Mouse (Mus musculus) cerebellum, postnatal 14 days (tissue): ENCODE measurements around the gene Ube2e2.
"Not testable (repeated sequence)": the region's sequence is repeated elsewhere in the genome, so short reads cannot be mapped to it uniquely, and the experiment has no call there.

Source experiments
- DNase-seq, 2 experiments: peaks; one replicate each; pipeline ENCODE4 v3.0.0; 2021; ENCODE audit warnings: mixed read lengths in 2 of 2

Ube2e2 gene

GRCm38 (mm10) chr14:18731154-18731553, 162.9 kb downstream of the Ube2e2 start:
- no peak for DNase-seq

GRCm38 (mm10) chr14:18720601-18721591, 173.2 kb downstream of the Ube2e2 start:
- no peak for DNase-seq

- no peak for DNase-seq
Measured at GRCm38 (mm10) chr14:18716970-18717369, 177.1 kb downstream of the Ube2e2 start.

GRCm38 (mm10) chr14:18715529-18715928, 178.5 kb downstream of the Ube2e2 start:
- no peak for DNase-seq

GRCm38 (mm10) chr14:18697662-18698225, 196.3 kb downstream of the Ube2e2 start:
- DNase-seq: no peak

- DNase-seq: not testable (repeated sequence)
Measured at GRCm38 (mm10) chr14:18696418-18696817, 197.6 kb downstream of the Ube2e2 start.

- peak in 1 of 2 experiments; percentile 41 for DNase-seq
Measured at GRCm38 (mm10) chr14:18678121-18678836, 215.8 kb downstream of the Ube2e2 start.

- DNase-seq: no peak
Measured at GRCm38 (mm10) chr14:18670712-18671111, 223.4 kb downstream of the Ube2e2 start.

GRCm38 (mm10) chr14:18669301-18669935, 224.6 kb downstream of the Ube2e2 start:
- DNase-seq: no peak

GRCm38 (mm10) chr14:18668309-18668708, 225.8 kb downstream of the Ube2e2 start:
- DNase-seq: peak in 1 of 2 experiments; percentile 17

GRCm38 (mm10) chr14:18667755-18668154, 226.3 kb downstream of the Ube2e2 start:
- DNase-seq: no peak

- no peak for DNase-seq
Measured at GRCm38 (mm10) chr14:18666251-18666650, 227.8 kb downstream of the Ube2e2 start.

- DNase-seq: no peak
Measured at GRCm38 (mm10) chr14:18665267-18666024, 228.6 kb downstream of the Ube2e2 start.

GRCm38 (mm10) chr14:18663666-18664065, 230.4 kb downstream of the Ube2e2 start:
- DNase-seq: no peak

- DNase-seq: no peak
Measured at GRCm38 (mm10) chr14:18657777-18658753, 236.0 kb downstream of the Ube2e2 start.

- peak; percentile 19 to 33 for DNase-seq
Measured at GRCm38 (mm10) chr14:18649123-18649675, 244.9 kb downstream of the Ube2e2 start.

GRCm38 (mm10) chr14:18641656-18642055, 252.4 kb downstream of the Ube2e2 start:
- no peak for DNase-seq

GRCm38 (mm10) chr14:18638753-18639456, 255.2 kb downstream of the Ube2e2 start:
- DNase-seq: no peak

- DNase-seq: no peak
Measured at GRCm38 (mm10) chr14:18637739-18638138, 256.3 kb downstream of the Ube2e2 start.

- no peak for DNase-seq
Measured at GRCm38 (mm10) chr14:18628170-18628569, 265.9 kb downstream of the Ube2e2 start.
